Mouse (Mus musculus): ENCODE results near the gene Rasl2-9. TPM values are rescaled to one million over a fixed set of nuclear protein-coding genes. Genes with fewer than 3 reads are reported as not detected.
"Not testable (repeated sequence)": the region's sequence is repeated elsewhere in the genome, so short reads cannot be mapped to it uniquely, and the experiment has no call there.

Rasl2-9 gene
- polyA plus RNA-seq (2012; rRNA removed): 142 and 148 TPM in 2 replicates

DNA sequence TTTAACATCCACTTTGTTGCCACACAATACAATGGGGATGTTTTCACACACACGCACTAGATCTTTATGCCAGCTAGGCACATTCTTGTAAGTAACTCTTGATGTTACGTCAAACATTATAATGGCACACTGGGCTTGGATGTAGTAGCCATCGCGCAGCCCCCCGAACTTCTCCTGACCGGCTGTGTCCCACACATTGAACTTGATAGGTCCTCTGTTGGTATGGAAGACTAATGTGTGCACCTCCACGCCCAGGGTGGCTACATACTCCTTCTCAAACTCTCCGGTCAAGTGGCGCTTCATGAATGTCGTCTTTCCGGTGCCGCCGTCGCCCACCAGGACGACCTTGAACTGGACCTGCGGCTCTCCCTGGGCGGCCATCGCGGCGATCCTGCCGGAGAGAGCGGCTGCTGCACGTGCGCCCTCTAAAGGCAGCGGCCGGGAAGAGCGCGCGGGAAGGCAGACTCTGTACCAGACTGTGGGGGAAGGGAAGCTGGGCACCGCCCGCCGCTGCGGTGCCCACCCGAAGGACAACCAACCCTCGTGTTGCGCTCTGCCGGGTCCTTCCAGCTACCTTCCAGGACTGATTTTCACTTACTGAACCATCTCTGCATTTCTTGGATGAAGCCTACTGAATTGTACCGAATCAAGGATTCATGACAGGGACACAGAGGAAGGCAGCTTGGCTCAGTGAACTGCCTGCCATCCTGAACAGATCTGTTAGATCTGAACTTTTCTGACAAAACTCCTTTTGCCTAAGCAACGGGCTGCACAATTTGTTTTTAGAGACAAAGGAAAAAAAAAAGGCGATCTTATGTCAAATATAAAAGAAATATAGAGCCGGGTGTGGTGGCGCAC, at the start of gene Rasl2-9:
TSS of gene Rasl2-9 (minus strand) at position 402 of the 858 bp plus-strand sequence.
- Histone ChIP-seq H3K4me3 (ENCODE audit: control insufficient read depth, low read depth, low read length) (peak within 1 kb of the TSS; percentile 94), H3K27ac (ENCODE audit: control insufficient read depth, insufficient read depth, low read depth, low read length) (peak within 1 kb of the TSS; percentile 75), H3K4me1 (ENCODE audit: control insufficient read depth, insufficient read depth, low read length) (peaks cover 7% of the 10 kb centered on the region), H3K27me3 (ENCODE audit: control insufficient read depth, insufficient read depth, low read length) (no peaks in the 10 kb centered on the region), H3K36me3 (ENCODE audit: control insufficient read depth, insufficient read depth, low read length) (no peaks in the 10 kb centered on the region)
- TF ChIP-seq POLR2A (IDR thresholded peaks at IDR 0.05; ENCODE audit: control insufficient read depth, low read depth, low read length) (peak; percentile 52; the same call in 1 of the 2 replicates), CTCF (IDR thresholded peaks at IDR 0.05; ENCODE audit: control insufficient read depth, insufficient read depth, insufficient replicate concordance, low read depth, low read length) (peak; percentile 68)

DNA sequence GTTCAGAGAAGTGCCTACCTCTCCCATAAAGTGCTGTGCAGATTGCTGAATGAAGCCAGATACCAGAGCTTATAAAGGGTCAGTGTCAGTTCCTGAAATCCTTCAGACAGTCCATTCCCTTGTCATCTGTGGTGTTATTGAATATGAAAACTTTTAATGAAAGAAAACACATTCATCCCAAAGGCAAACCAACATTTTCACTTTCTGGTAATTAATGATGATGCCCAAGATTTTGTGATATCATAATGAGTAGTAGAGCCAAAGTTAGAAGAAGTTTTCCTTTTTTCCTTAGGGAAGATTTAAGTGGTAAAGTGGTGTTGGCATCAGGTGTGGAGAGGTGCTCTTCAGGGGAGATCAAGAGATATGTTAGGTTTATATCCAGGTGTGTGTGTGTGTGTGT, 23.8 kb upstream of the Rasl2-9 start, which contains the start of gene Vmn1r55:
TSS of gene Vmn1r55 (minus strand) at position 101 of the 400 bp plus-strand sequence.
- not testable (repeated sequence) for H3K36me3 ChIP-seq (ENCODE audit: control insufficient read depth, insufficient read depth, low read length); H3K4me3 ChIP-seq (ENCODE audit: control insufficient read depth, low read depth, low read length); H3K27me3 ChIP-seq (ENCODE audit: control insufficient read depth, insufficient read depth, low read length); H3K27ac ChIP-seq (ENCODE audit: control insufficient read depth, insufficient read depth, low read depth, low read length); H3K4me1 ChIP-seq (ENCODE audit: control insufficient read depth, insufficient read depth, low read length)

DNA sequence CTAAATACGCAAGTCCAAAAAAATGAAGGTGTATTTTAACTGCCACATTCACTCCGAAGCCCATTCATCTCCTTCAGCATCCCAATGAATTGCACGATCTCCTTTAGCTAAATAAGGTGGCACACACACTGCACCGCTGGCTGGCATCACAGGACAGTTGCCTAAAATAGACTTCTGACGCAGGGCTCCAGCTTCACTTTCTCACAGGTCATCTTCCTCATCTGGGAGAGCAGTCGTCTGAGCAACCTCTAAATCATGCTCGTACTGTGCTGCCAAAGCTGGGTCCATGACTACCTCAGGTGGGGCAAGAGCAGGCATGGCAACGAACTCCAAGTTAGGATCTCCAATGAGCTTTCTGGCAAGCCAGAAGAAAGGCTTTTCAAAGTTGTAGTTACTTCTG, 672 bp downstream of the Rasl2-9 start:
- peak overlapping the region; percentile 94 for H3K4me3 ChIP-seq (ENCODE audit: control insufficient read depth, low read depth, low read length)
- H3K36me3 ChIP-seq (ENCODE audit: control insufficient read depth, insufficient read depth, low read length): no peaks in the 10 kb centered on the region
- H3K27ac ChIP-seq (ENCODE audit: control insufficient read depth, insufficient read depth, low read depth, low read length): no peak overlapping the region; the same call in 1 of the 2 replicates
- peaks cover 7% of the 10 kb centered on the region for H3K4me1 ChIP-seq (ENCODE audit: control insufficient read depth, insufficient read depth, low read length)
- TF ChIP-seq POLR2A (IDR thresholded peaks at IDR 0.05; ENCODE audit: control insufficient read depth, low read depth, low read length): no peak
- TF ChIP-seq CTCF (IDR thresholded peaks at IDR 0.05; ENCODE audit: control insufficient read depth, insufficient read depth, insufficient replicate concordance, low read depth, low read length): no peak
- no peaks in the 10 kb centered on the region for H3K27me3 ChIP-seq (ENCODE audit: control insufficient read depth, insufficient read depth, low read length)

DNA sequence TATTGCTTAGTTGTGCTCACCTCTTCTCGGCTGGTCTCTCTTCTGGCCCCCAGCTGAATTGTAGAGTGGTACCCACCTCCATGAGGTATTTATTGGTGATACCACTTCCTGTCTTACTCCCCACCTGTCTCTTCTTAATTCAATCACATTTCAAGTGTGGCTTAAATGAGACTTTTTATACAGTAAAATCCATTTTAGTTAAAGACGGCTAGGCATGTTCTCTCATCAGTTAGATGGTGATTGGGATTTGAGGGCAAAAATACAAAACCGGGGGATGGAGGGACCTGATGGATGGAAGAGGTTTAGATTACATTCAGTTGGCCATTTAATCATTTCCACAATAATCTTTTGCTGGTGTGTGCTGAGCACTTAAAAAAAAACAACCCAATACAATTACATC, 8.9 kb downstream of the Rasl2-9 start, which contains the start of gene Rfpl4:
TSS of gene Rfpl4 (minus strand) at position 101 of the 400 bp plus-strand sequence.
- no peak for TF ChIP-seq POLR2A (IDR thresholded peaks at IDR 0.05; ENCODE audit: control insufficient read depth, low read depth, low read length)
- TF ChIP-seq CTCF (IDR thresholded peaks at IDR 0.05; ENCODE audit: control insufficient read depth, insufficient read depth, insufficient replicate concordance, low read depth, low read length): no peak

DNA sequence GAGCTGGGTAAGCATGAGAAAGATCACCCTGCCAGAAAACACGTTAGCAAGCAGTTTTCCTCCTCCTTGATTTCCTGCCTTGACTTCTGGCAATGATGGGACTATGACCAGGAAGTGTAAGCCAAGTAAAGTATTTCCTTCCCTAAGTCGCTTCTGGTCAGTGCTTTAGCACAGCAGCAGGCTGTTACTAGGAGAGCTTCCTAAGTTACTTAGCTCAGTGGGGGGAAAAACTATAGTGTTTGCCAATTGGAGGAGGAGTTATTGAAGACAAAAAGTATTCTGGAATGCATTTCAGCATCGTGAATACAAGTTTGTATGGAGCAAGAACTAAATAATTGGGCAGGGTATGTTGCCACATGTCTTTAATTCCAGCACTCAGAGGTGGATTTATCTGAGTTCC, 13.0 kb downstream of the Rasl2-9 start:
- Histone ChIP-seq H3K4me3 (ENCODE audit: control insufficient read depth, low read depth, low read length) (no peak overlapping the region), H3K4me1 (ENCODE audit: control insufficient read depth, insufficient read depth, low read length) (no peaks in the 10 kb centered on the region), H3K27me3 (ENCODE audit: control insufficient read depth, insufficient read depth, low read length) (no peaks in the 10 kb centered on the region), H3K36me3 (ENCODE audit: control insufficient read depth, insufficient read depth, low read length) (no peaks in the 10 kb centered on the region), H3K27ac (ENCODE audit: control insufficient read depth, insufficient read depth, low read depth, low read length) (no peak overlapping the region)
- TF ChIP-seq POLR2A (IDR thresholded peaks at IDR 0.05; ENCODE audit: control insufficient read depth, low read depth, low read length) (no peak), CTCF (IDR thresholded peaks at IDR 0.05; ENCODE audit: control insufficient read depth, insufficient read depth, insufficient replicate concordance, low read depth, low read length) (no peak)

More for the DNA sequence above, 8.9 kb downstream of the Rasl2-9 start, which contains the start of gene Rfpl4:
- Histone ChIP-seq H3K27ac (ENCODE audit: control insufficient read depth, insufficient read depth, low read depth, low read length) (no peak within 1 kb of the TSS), H3K4me1 (ENCODE audit: control insufficient read depth, insufficient read depth, low read length) (no peaks in the 10 kb centered on the region), H3K27me3 (ENCODE audit: control insufficient read depth, insufficient read depth, low read length) (no peaks in the 10 kb centered on the region), H3K4me3 (ENCODE audit: control insufficient read depth, low read depth, low read length) (no peak within 1 kb of the TSS), H3K36me3 (ENCODE audit: control insufficient read depth, insufficient read depth, low read length) (no peaks in the 10 kb centered on the region)

DNA sequence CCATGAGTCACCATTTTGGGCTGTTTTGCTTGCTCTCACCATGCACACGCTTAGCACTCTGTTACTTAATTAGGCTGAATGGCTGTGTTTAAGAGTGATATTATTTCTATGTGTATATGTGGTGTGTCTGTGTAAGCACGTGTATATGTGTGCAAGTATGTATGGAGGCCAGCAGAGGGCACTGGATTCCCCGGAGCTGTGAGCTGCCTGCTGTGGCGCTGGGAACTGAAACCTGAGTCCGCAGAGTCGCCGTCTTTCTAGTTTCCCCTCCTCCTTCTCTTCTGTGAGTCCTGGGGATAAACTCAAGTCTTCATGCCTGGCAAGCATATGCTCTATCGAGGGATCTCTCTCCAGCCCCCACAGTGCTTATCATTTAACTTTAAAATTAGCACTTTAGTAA, 16.4 kb downstream of the Rasl2-9 start:
- no peaks in the 10 kb centered on the region for H3K27me3 ChIP-seq (ENCODE audit: control insufficient read depth, insufficient read depth, low read length)
- no peak overlapping the region for H3K4me3 ChIP-seq (ENCODE audit: control insufficient read depth, low read depth, low read length)
- no peaks in the 10 kb centered on the region for H3K4me1 ChIP-seq (ENCODE audit: control insufficient read depth, insufficient read depth, low read length)
- no peak overlapping the region for H3K27ac ChIP-seq (ENCODE audit: control insufficient read depth, insufficient read depth, low read depth, low read length)
- TF ChIP-seq CTCF (IDR thresholded peaks at IDR 0.05; ENCODE audit: control insufficient read depth, insufficient read depth, insufficient replicate concordance, low read depth, low read length) (no peak), POLR2A (IDR thresholded peaks at IDR 0.05; ENCODE audit: control insufficient read depth, low read depth, low read length) (no peak)
- no peaks in the 10 kb centered on the region for H3K36me3 ChIP-seq (ENCODE audit: control insufficient read depth, insufficient read depth, low read length)

DNA sequence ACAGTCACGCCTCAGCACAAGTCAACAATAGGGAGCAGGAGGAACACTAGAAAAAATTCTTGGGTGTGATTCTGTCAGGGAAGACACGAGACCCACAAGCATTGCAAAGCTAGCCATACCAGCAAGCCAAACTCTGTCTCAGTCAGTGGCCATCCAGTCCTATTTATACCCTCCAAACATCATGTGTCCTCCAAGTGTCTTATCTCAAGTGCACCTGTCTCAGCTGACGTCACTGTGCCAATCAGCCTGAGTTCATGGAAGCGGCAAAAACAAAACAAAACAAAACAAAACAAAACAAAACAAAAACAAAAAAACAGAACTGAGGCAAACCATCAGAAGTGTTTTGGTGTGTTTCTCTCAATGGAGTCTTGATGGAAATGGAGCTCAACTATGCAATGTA, 17.5 kb downstream of the Rasl2-9 start:
- Histone ChIP-seq H3K36me3 (ENCODE audit: control insufficient read depth, insufficient read depth, low read length) (no peaks in the 10 kb centered on the region), H3K27me3 (ENCODE audit: control insufficient read depth, insufficient read depth, low read length) (no peaks in the 10 kb centered on the region), H3K4me3 (ENCODE audit: control insufficient read depth, low read depth, low read length) (no peak overlapping the region), H3K4me1 (ENCODE audit: control insufficient read depth, insufficient read depth, low read length) (no peaks in the 10 kb centered on the region), H3K27ac (ENCODE audit: control insufficient read depth, insufficient read depth, low read depth, low read length) (no peak overlapping the region)
- TF ChIP-seq CTCF (IDR thresholded peaks at IDR 0.05; ENCODE audit: control insufficient read depth, insufficient read depth, insufficient replicate concordance, low read depth, low read length) (no peak), POLR2A (IDR thresholded peaks at IDR 0.05; ENCODE audit: control insufficient read depth, low read depth, low read length) (no peak)

Data from testis, adult 2 months (tissue).